Mouse (Mus musculus) CH12.LX (cell line): ENCODE data around the gene Gabrr1. TPM values are rescaled to one million over a fixed set of nuclear protein-coding genes. Genes with fewer than 3 reads are reported as not detected.
A peak's percentile ranks its signal among the peaks of the same experiment; 100 is the strongest.

Source experiments
- DNase-seq: peaks from one replicate; pipeline ENCODE4 v3.0.0-alpha.2; 2013; ENCODE audit errors: extremely low read depth
- H3K27ac ChIP-seq: 2 replicates; pipeline ENCODE4 v1.5.1; 2012; ENCODE audit warnings: low read depth, mild to moderate bottlenecking, control low read depth, moderate library complexity; ENCODE audit not compliant: insufficient read depth
- H3K27me3 ChIP-seq: replicated peaks from 2 replicates; pipeline ENCODE3; 2012; ENCODE audit warnings: inconsistent platforms
- H3K36me3 ChIP-seq, 2 experiments: replicated peaks in 1 of 2; 2 replicates each; pipeline versions ENCODE3 to v1.6.1; 2012; ENCODE audit warnings: inconsistent platforms in 1 of 2, low read length in 1 of 2, mild to moderate bottlenecking in 1 of 2, mixed read lengths in 1 of 2, moderate library complexity in 1 of 2; ENCODE audit not compliant: control insufficient read depth in 1 of 2, insufficient read depth in 1 of 2
- H3K4me1 ChIP-seq, 2 experiments: 2 replicates each; pipeline ENCODE4 v1.6.1; 2012; ENCODE audit warnings: inconsistent platforms in 1 of 2, moderate library complexity in 1 of 2; ENCODE audit not compliant: insufficient read depth in 2 of 2, control insufficient read depth in 1 of 2
- H3K4me2 ChIP-seq: 2 replicates; pipeline ENCODE4 v1.6.1; 2012; ENCODE audit warnings: low read depth, mild to moderate bottlenecking, control low read depth; ENCODE audit not compliant: poor library complexity, insufficient read depth, severe bottlenecking
- H3K4me3 ChIP-seq, 3 experiments: fragments of 150-350 bp in 1 of 3; sonication (generic) in 1 of 3; replicated peaks in 1 of 3; 2 replicates each; pipeline versions ENCODE3 to v1.5.1; 2011 to 2012; ENCODE audit warnings: low read depth in 2 of 3, low read length in 2 of 3, mild to moderate bottlenecking in 2 of 3, moderate library complexity in 2 of 3, control low read depth in 1 of 3, improper control_type of control experiment in 1 of 3, inconsistent platforms in 1 of 3, mixed read lengths in 1 of 3; ENCODE audit not compliant: poor library complexity in 1 of 3
- H3K79me2 ChIP-seq: replicated peaks from 2 replicates; pipeline ENCODE4 v1.6.1; 2012; ENCODE audit warnings: mild to moderate bottlenecking, moderate library complexity; ENCODE audit not compliant: control insufficient read depth, poor library complexity, insufficient read depth, severe bottlenecking; ENCODE audit errors: extremely low read depth
- H3K9ac ChIP-seq: 2 replicates; pipeline ENCODE4 v1.6.1; 2012; ENCODE audit warnings: low read depth, mild to moderate bottlenecking, control low read depth, moderate library complexity; ENCODE audit not compliant: insufficient read depth
- H3K9me3 ChIP-seq: replicated peaks from 2 replicates; pipeline ENCODE3; 2012; ENCODE audit warnings: low read length, inconsistent platforms, mixed read lengths
- BHLHE40 ChIP-seq: IDR thresholded peaks from 2 replicates; pipeline ENCODE4 v1.6.1; 2011; ENCODE audit warnings: mild to moderate bottlenecking, low read depth, low read length, improper control_type of control experiment
- GABPA ChIP-seq: IDR thresholded peaks from 2 replicates; pipeline ENCODE4 v1.6.1; 2012; ENCODE audit warnings: low read depth, low read length, improper control_type of control experiment, inconsistent platforms; ENCODE audit not compliant: insufficient replicate concordance
- MAFK ChIP-seq: IDR thresholded peaks from 2 replicates; pipeline ENCODE4 v1.6.1; 2011; ENCODE audit warnings: low read length, improper control_type of control experiment; ENCODE audit not compliant: insufficient replicate concordance
- MAX ChIP-seq: IDR thresholded peaks from 2 replicates; pipeline ENCODE4 v1.6.1; 2011; ENCODE audit warnings: low read length, improper control_type of control experiment
- MEF2A ChIP-seq: IDR thresholded peaks from 2 replicates; pipeline ENCODE4 v1.6.1; 2014; ENCODE audit warnings: low read depth, mild to moderate bottlenecking, inconsistent platforms, low read length, improper control_type of control experiment, borderline replicate concordance
- MXI1 ChIP-seq: IDR thresholded peaks from 2 replicates; pipeline ENCODE4 v1.6.1; 2011; ENCODE audit warnings: mild to moderate bottlenecking, low read depth, low read length, improper control_type of control experiment
- MYC ChIP-seq: IDR thresholded peaks from 2 replicates; pipeline ENCODE4 v1.6.1; 2011; ENCODE audit warnings: low read depth, mild to moderate bottlenecking, improper control_type of control experiment, low read length
- RAD21 ChIP-seq: IDR thresholded peaks from 2 replicates; pipeline ENCODE4 v1.6.1; 2011; ENCODE audit warnings: low read depth, mild to moderate bottlenecking, low read length, improper control_type of control experiment, moderate library complexity
- RCOR1 ChIP-seq: conservative IDR thresholded peaks from 2 replicates; pipeline ENCODE4 v1.6.1; 2012; ENCODE audit warnings: low read depth, mild to moderate bottlenecking, inconsistent platforms, low read length, improper control_type of control experiment
- SMC3 ChIP-seq: IDR thresholded peaks from 2 replicates; pipeline ENCODE4 v1.6.1; 2011; ENCODE audit warnings: low read depth, low read length, improper control_type of control experiment
- TCF12 ChIP-seq: IDR thresholded peaks from 2 replicates; pipeline ENCODE4 v1.6.1; 2014; ENCODE audit warnings: low read depth, mild to moderate bottlenecking, inconsistent platforms, low read length, improper control_type of control experiment
- UBTF ChIP-seq: IDR thresholded peaks from 2 replicates; pipeline ENCODE4 v1.6.1; 2012; ENCODE audit warnings: low read depth, mild to moderate bottlenecking, inconsistent platforms, low read length, improper control_type of control experiment, moderate library complexity
- USF2 ChIP-seq: conservative IDR thresholded peaks from 2 replicates; pipeline ENCODE4 v1.6.1; 2011; ENCODE audit warnings: low read depth, low read length, improper control_type of control experiment
- ZC3H11A ChIP-seq: IDR thresholded peaks from 2 replicates; pipeline ENCODE4 v1.6.1; 2012; ENCODE audit warnings: low read depth, mild to moderate bottlenecking, inconsistent platforms, low read length, improper control_type of control experiment
- ZNF384 ChIP-seq: IDR thresholded peaks from 2 replicates; pipeline ENCODE4 v1.6.1; 2012; ENCODE audit warnings: low read depth, low read length, improper control_type of control experiment, inconsistent platforms
- dilution Hi-C: fragments of 300-500 bp; cut with MboI; formaldehyde crosslinking; loops from 2 replicates; pipeline ENCODE4 v1.14.3; 2020; ENCODE audit warnings: low sequenced_read_pairs; ENCODE audit not compliant: extremely low pct_unique_long_range_greater_than_20kb, extremely low pct_ligation_motif_present
- in situ Hi-C: fragments of 300-500 bp; cut with MboI; formaldehyde crosslinking; loops from 3 replicates; pipeline ENCODE4 v1.14.3; 2019; ENCODE audit warnings: low sequenced_read_pairs, low pct_ligation_motif_present, low pct_unique_long_range_greater_than_20kb, mixed read lengths
- polyA plus RNA-seq: library from polyadenylated mRNA; unstranded; fragments of >175 nt; gene quantifications from 2 replicates; pipeline ENCODE4 v1.2.1, GENCODE M21; 2012; ENCODE audit warnings: low read depth; ENCODE audit not compliant: insufficient read length
- total RNA-seq, 2 experiments: library from RNA; depleted of rRNA; stranded (reverse); fragments of 300-350 nt in 1 of 2; fragments of >200 nt in 1 of 2; gene quantifications; 2 replicates each; pipeline ENCODE4 v1.2.3; 2012 to 2014

Gabrr1 gene
- total and polyA plus RNA-seq, 3 experiments = 43.3 to 114 (median 82.0) TPM

DNA sequence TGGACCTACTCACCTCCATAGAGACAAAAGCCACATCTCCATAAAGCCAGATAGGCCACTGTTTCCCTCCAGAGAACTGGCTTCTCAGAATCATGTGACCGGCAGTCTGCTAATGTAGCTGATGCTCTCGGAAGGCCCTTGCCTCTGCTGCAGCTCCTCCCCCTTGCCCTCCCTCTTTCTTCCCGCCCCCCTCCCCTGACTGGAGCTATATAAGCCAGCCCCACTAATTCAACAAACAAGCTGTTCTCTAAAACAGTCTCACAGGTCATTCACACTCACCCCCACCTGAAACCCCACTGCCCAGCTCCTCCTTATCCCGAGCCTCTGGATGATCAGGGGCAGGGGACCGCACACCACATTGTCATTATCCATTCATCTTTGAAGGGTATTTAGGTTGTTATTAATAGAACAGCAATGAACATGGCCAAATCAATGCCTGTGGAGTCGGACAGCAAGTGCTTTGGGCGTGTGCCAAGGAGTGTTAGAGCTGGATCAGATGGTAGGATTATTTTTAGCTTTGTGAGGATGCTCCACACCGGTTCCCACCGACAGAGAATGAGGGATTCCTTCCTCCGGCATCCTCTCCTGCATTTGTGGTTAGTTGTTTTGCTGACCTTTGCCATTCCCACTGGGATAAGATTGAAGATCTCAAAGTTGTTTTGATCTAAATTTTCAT, 6.8 kb upstream of the Gabrr1 start:
- DNase-seq = no peak
- Histone ChIP-seq H3K27ac (no peak overlapping the region), H3K9ac (no peak overlapping the region), H3K4me2 (no peak overlapping the region), H3K9me3 (peaks cover 4% of the 10 kb centered on the region), H3K4me1 (peaks cover 2 to 3% of the 10 kb centered on the region in 2 experiments; a peak in 2 of 4 replicates), H3K4me3 (no peak overlapping the region), H3K27me3 (no peaks in the 10 kb centered on the region), H3K79me2 (no peaks in the 10 kb centered on the region), H3K36me3 (no peaks in the 10 kb centered on the region)
- dilution Hi-C loops (no loop called here), in situ Hi-C loops (loop anchor here (5.0 kb wide), 1 partner anchor 77 kb away; no protein-coding TSS in a partner anchor)
- no peak for TF ChIP-seq SMC3
- TF ChIP-seq UBTF = no peak
- TF ChIP-seq ZNF384 = no peak
- TF ChIP-seq MYC = no peak
- no peak for TF ChIP-seq RCOR1
- no peak for TF ChIP-seq MAFK
- no peak for TF ChIP-seq TCF12
- TF ChIP-seq USF2 = no peak
- TF ChIP-seq MEF2A = no peak
- no peak for TF ChIP-seq GABPA
- no peak for TF ChIP-seq ZC3H11A
- TF ChIP-seq RAD21 = no peak

DNA sequence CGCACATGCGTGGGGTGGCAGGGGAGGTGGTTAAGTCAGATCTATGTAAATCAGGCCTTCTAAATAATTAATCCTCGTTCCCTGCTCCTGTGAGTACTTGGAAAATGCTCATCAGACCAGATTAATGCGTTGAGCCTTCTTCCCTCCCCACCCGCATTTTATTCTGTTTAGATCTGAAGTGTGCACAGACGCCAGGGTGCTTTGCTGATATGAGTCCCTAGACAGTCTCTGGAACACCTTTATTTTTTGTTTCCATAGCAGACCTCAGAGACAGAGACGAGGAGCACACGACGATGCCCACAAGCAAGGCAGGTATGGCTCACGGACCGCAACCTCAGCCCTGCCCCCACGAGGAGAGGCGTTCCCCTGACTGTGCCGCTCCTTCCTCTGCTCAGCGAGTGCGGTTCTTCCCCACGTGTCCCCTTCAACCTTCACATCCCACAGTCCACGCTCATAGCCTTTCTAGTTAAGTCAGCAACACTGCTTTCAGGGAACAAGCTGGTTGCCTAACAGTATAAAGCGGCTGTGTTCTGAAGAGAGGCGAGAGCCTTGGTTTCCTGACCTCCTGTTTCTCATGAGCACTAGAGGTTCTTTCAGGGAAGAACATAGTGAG, 14.5 kb downstream of the Gabrr1 start:
- no peak for DNase-seq
- Histone ChIP-seq H3K4me1 (peaks cover 23 to 42% of the 10 kb centered on the region in 2 experiments), H3K4me3 (peak overlapping the region in 1 of 3 experiments; percentile 16), H3K79me2 (no peaks in the 10 kb centered on the region), H3K4me2 (peak overlapping the region; percentile 21; the same call in 1 of the 2 replicates), H3K9ac (no peak overlapping the region), H3K36me3 (no peaks in the 10 kb centered on the region), H3K9me3 (no peaks in the 10 kb centered on the region), H3K27ac (no peak overlapping the region), H3K27me3 (peaks cover 3% of the 10 kb centered on the region)
- in situ Hi-C loops = loop anchor here (10.0 kb wide), 1 partner anchor 138 kb away; no protein-coding TSS in a partner anchor
- TF ChIP-seq USF2 (no peak), ZC3H11A (no peak), MEF2A (no peak), TCF12 (no peak), MAX (peak; percentile 44; the same call in 1 of the 2 replicates), BHLHE40 (peak; percentile 42; the same call in 1 of the 2 replicates), MYC (0 out of 2 replicates have a peak, but pooled peaks have one; percentile 35), MXI1 (peak; percentile 53; the same call in 1 of the 2 replicates)
- dilution Hi-C loops = no loop called here
